Comparison of ENCODE assay signal across 9 mouse cellular contexts in genomic region chr7:142672120-142672519, GRCm38 (mm10). TPM values are rescaled to one million over a fixed set of nuclear protein-coding genes. Genes with fewer than 3 reads are reported as not detected.
DNase-seq lines count a peak whose midpoint lies in the region; ATAC-seq and TF ChIP-seq lines count a peak whose summit lies in the region.
"Had no signal": no experiment of that assay in that cellular context is flagged by ENCODE, and none has a peak within 500 bp of the region (broad histone marks: within the 10 kb centered on the region; RNA-seq: fewer than 3 reads in every experiment).

No protein-coding gene starts in this region.

- H3K36me3 ChIP-seq in kidney, embryonic 14.5 days (ENCODE audit: control insufficient read depth, insufficient read depth, low read length): no peaks in the 10 kb centered on the region; the same call in 1 of the 2 replicates
- no peaks in the 10 kb centered on the region for H3K36me3 ChIP-seq in E14TG2a.4 (ENCODE audit: insufficient read depth, low read length)

- peak; percentile 62 for TF ChIP-seq CTCF in E14TG2a.4 (conservative IDR thresholded peaks at IDR 0.05; ENCODE audit: low read length)

- no peak overlapping the region for H3K4me2 ChIP-seq in kidney, embryonic 14.5 days (replicated peaks; ENCODE audit: low read depth, low read length)
- H3K4me2 ChIP-seq: limb, embryonic 13.5 days had no signal

- peak; percentile 51 for DNase-seq in kidney, adult 18-20 months
- DNase-seq in c-Kit-positive CD71-positive TER-119-positive erythroid progenitor cells, embryonic 14.5 days (ENCODE audit: low spot score): peak; percentile 15
- peak; percentile 53 to 74 for DNase-seq in layer of hippocampus, postnatal 25 days (ENCODE audit: extremely low spot score in 1 of 2, low spot score in 1 of 2)

- no peaks in the 10 kb centered on the region for H3K27me3 ChIP-seq in kidney, embryonic 14.5 days (ENCODE audit: control insufficient read depth, insufficient read depth, low read length)
- H3K27me3 ChIP-seq in E14TG2a.4 (ENCODE audit: insufficient read depth, low read length): peaks cover 37% of the 10 kb centered on the region
- H3K27me3 ChIP-seq: limb, embryonic 13.5 days had no signal

- H3K27ac ChIP-seq in kidney, embryonic 14.5 days (ENCODE audit: low read depth, low read length): no peak overlapping the region
- H3K27ac ChIP-seq: limb, embryonic 13.5 days had no signal

- H3K9me3 ChIP-seq in kidney, embryonic 14.5 days (ENCODE audit: control insufficient read depth, low read length): peaks cover 32% of the 10 kb centered on the region
- peaks cover 48% of the 10 kb centered on the region for H3K9me3 ChIP-seq in E14TG2a.4 (ENCODE audit: low read length)

- no peak for ATAC-seq in kidney, embryonic 14.5 days (ENCODE audit: low FRiP score, low TSS enrichment)
- ATAC-seq in frontal cortex, adult (ENCODE audit: low TSS enrichment): peak; percentile 57; the same call in 1 of the 2 replicates
- 0 out of 2 replicates have a peak, but pooled peaks have one; percentile 48 for ATAC-seq in monocyte, adult 5-6 weeks (replicated peaks; ENCODE audit: insufficient number of reproducible peaks, low FRiP score, low TSS enrichment, poor library complexity, severe bottlenecking)
- ATAC-seq in megakaryocyte-erythroid progenitor cell, adult 5-6 weeks (replicated peaks; ENCODE audit: low FRiP score, low TSS enrichment, poor library complexity, severe bottlenecking): no peak

- 0 out of 2 replicates have a peak, but pooled peaks cover 4% of the 10 kb centered on the region for H3K4me1 ChIP-seq in kidney, embryonic 14.5 days (ENCODE audit: control insufficient read depth, insufficient read depth, low read length)
- no peaks in the 10 kb centered on the region for H3K4me1 ChIP-seq in E14TG2a.4 (replicated peaks; ENCODE audit: low read depth, low read length)
- H3K4me1 ChIP-seq: limb, embryonic 13.5 days had no signal

- H3K9ac ChIP-seq in kidney, embryonic 14.5 days (ENCODE audit: low read depth, low read length): no peak overlapping the region
- H3K9ac ChIP-seq: limb, embryonic 13.5 days had no signal

- no peak overlapping the region for H3K4me3 ChIP-seq in kidney, embryonic 14.5 days (ENCODE audit: low read length)
- H3K4me3 ChIP-seq in E14TG2a.4 (replicated peaks; ENCODE audit: low read length): no peak overlapping the region
- H3K4me3 ChIP-seq: limb, embryonic 13.5 days had no signal

- WGBS in kidney, embryonic 14.5 days: 23% methylated on average over 4 of the region's 4 CpGs

RNA-seq across cellular contexts. Expression of gene Gm49394, which starts 2.4 kb away (rescaled TPM):
- polyA plus RNA-seq in kidney, embryonic 14.5 days (2014; fragmentation: Nextera tagmentation; extraction: Ambion mirVana): not detected in 2 replicates
- total RNA-seq in layer of hippocampus, postnatal 25 days (2021): under 1 TPM; 0.34 to 0.56 TPM
- total RNA-seq in monocyte, adult 5-6 weeks (2017): not detected in 3 replicates
- total RNA-seq in megakaryocyte-erythroid progenitor cell, adult 5-6 weeks (2014; fragmentation: Nextera tagmentation): not detected in 2 replicates
- total RNA-seq in megakaryocyte-erythroid progenitor cell, adult 5-6 weeks (2017): not detected in 2 replicates

RNA-seq across cellular contexts. Expression of gene Igf2, which starts 5.5 kb away (rescaled TPM):
- polyA plus RNA-seq in kidney, embryonic 14.5 days (2014; fragmentation: Nextera tagmentation; extraction: Ambion mirVana): 627 and 715 TPM in 2 replicates
- 10 to 100 TPM; 63.1 to 72.7 TPM for total RNA-seq in layer of hippocampus, postnatal 25 days (2021)
- 0.21 TPM in 1 of 3 replicates, not detected in the others for total RNA-seq in monocyte, adult 5-6 weeks (2017)
- not detected in 2 replicates for total RNA-seq in megakaryocyte-erythroid progenitor cell, adult 5-6 weeks (2014; fragmentation: Nextera tagmentation)
- total RNA-seq in megakaryocyte-erythroid progenitor cell, adult 5-6 weeks (2017): 0.46 TPM in 1 of 2 replicates, not detected in the other

Comparison
In these comparisons a context has a peak if more than half of its experiments do, and no peak if none do; other contexts are left out.
1. ATAC-seq: peak in frontal cortex, adult (single experiment) and monocyte, adult 5-6 weeks (single experiment); none in kidney, embryonic 14.5 days (single experiment) and megakaryocyte-erythroid progenitor cell, adult 5-6 weeks (single experiment).
2. RNA of gene Igf2, which starts 5.5 kb away (total RNA-seq): 63.1 to 72.7 TPM in layer of hippocampus, postnatal 25 days; 0.21 TPM in monocyte, adult 5-6 weeks and 0.46 TPM in megakaryocyte-erythroid progenitor cell, adult 5-6 weeks; every median in the first group is over 10 times any median in the second.
3. Peak in every context shown above with its lines, with median percentiles within 50 percentile points of each other: DNase-seq.